Mouse (Mus musculus) bone marrow macrophage, adult 2 months (primary cell): ENCODE results near the gene Dpt.

Experiments
- CTCF ChIP-seq: IDR thresholded peaks from 2 replicates; pipeline ENCODE4 v1.5.1; 2012; ENCODE audit warnings: low read depth, mild to moderate bottlenecking, low read length, moderate library complexity
- POLR2A ChIP-seq: IDR thresholded peaks from 2 replicates; pipeline ENCODE4 v1.6.1; 2012; ENCODE audit warnings: mild to moderate bottlenecking, low read depth, low read length, borderline replicate concordance

DNA sequence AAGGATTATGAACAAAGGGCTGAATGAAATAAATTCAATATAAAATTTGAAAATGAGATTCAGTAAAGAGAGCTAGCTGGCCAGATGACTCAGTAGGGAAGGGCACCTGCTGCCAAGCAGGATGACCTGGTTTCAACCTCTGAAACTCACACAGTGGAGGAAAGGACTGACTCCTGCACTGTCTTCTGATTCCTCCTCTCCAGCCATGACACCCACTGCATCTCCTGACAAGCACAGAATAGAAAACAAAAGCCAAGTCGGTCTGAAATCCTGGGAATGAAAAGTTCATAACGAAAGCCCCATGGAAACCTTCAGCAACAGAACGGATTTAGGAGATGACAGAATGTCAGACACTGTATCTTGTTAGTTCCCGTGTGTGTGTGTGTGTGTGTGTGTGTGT, 65.1 kb downstream of the Dpt start:
- TF ChIP-seq CTCF (no peak), POLR2A (no peak)
